Mouse (Mus musculus) testis, adult 2 months (tissue): ENCODE results near the gene Cbfa2t3.

Experiments used
- CTCF ChIP-seq: fragments of 200-500 bp; IDR thresholded peaks from 2 replicates; pipeline ENCODE4 v1.5.1; 2012; ENCODE audit warnings: low read depth, mild to moderate bottlenecking, inconsistent platforms, low read length, moderate library complexity; ENCODE audit not compliant: control insufficient read depth, insufficient read depth, insufficient replicate concordance
- POLR2A ChIP-seq: fragments of 200-500 bp; IDR thresholded peaks from 2 replicates; pipeline ENCODE4 v1.6.1; 2012; ENCODE audit warnings: low read depth, mild to moderate bottlenecking, inconsistent platforms, low read length, moderate library complexity; ENCODE audit not compliant: control insufficient read depth

GRCm38 (mm10) chr8:122704612-122705011 lies 5.7 kb upstream of the Cbfa2t3 start:
- TF ChIP-seq CTCF (no peak), POLR2A (no peak)
